Mouse (Mus musculus) thymus, adult 2 months (tissue): Measurements from ENCODE around the gene Map3k7. TPM values are rescaled to one million over a fixed set of nuclear protein-coding genes. Genes with fewer than 3 reads are reported as not detected.

Source experiments
- DNase-seq: peaks from one replicate; pipeline ENCODE4 v3.0.0; 2021
- H3K27ac ChIP-seq: fragments of 200-500 bp; 2 replicates; pipeline ENCODE4 v1.5.1; 2012; ENCODE audit warnings: low read length, control low read depth; ENCODE audit not compliant: control insufficient read depth, insufficient read depth
- H3K27me3 ChIP-seq: fragments of 200-500 bp; 2 replicates; pipeline ENCODE4 v1.6.1; 2012; ENCODE audit warnings: mild to moderate bottlenecking, low read length, moderate library complexity, mixed read lengths; ENCODE audit not compliant: control insufficient read depth, insufficient read depth
- H3K36me3 ChIP-seq: fragments of 200-500 bp; 2 replicates; pipeline ENCODE4 v1.6.1; 2012; ENCODE audit warnings: mild to moderate bottlenecking, low read length, moderate library complexity; ENCODE audit not compliant: control insufficient read depth, insufficient read depth
- H3K4me1 ChIP-seq: fragments of 200-500 bp; replicated peaks from 2 replicates; pipeline ENCODE4 v1.6.1; 2012; ENCODE audit warnings: low read length; ENCODE audit not compliant: control insufficient read depth, insufficient read depth
- H3K4me3 ChIP-seq: fragments of 200-500 bp; 2 replicates; pipeline ENCODE4 v1.5.1; 2012; ENCODE audit warnings: mild to moderate bottlenecking, low read length, control low read depth, moderate library complexity; ENCODE audit not compliant: control insufficient read depth, insufficient read depth
- CTCF ChIP-seq: fragments of 200-500 bp; IDR thresholded peaks from 2 replicates; pipeline ENCODE4 v1.5.1; 2012; ENCODE audit warnings: mild to moderate bottlenecking, control low read depth, low read length, moderate library complexity, borderline replicate concordance; ENCODE audit not compliant: control insufficient read depth, poor library complexity, insufficient read depth; ENCODE audit errors: extremely low read depth
- POLR2A ChIP-seq: fragments of 200-500 bp; IDR thresholded peaks from 2 replicates; pipeline ENCODE4 v1.6.1; 2012; ENCODE audit warnings: mild to moderate bottlenecking, low read length, control low read depth, moderate library complexity; ENCODE audit not compliant: control insufficient read depth, poor library complexity, insufficient read depth; ENCODE audit errors: extremely low read depth
- WGBS: fragments of 180-500 bp; shearing (Covaris S2); methylation state at CpG from one replicate; pipeline ENCODE4 v1.1.7; 2018; 5-methylcytosine and 5-hydroxymethylcytosine counted together
- polyA plus RNA-seq: library from polyadenylated mRNA; depleted of rRNA; stranded (reverse); fragments of >200 nt; gene quantifications from 2 replicates; pipeline ENCODE4 v1.2.3, GENCODE M21; 2012

Gene Map3k7
- polyA plus RNA-seq, 1 experiment, result 74.5 TPM

DNA sequence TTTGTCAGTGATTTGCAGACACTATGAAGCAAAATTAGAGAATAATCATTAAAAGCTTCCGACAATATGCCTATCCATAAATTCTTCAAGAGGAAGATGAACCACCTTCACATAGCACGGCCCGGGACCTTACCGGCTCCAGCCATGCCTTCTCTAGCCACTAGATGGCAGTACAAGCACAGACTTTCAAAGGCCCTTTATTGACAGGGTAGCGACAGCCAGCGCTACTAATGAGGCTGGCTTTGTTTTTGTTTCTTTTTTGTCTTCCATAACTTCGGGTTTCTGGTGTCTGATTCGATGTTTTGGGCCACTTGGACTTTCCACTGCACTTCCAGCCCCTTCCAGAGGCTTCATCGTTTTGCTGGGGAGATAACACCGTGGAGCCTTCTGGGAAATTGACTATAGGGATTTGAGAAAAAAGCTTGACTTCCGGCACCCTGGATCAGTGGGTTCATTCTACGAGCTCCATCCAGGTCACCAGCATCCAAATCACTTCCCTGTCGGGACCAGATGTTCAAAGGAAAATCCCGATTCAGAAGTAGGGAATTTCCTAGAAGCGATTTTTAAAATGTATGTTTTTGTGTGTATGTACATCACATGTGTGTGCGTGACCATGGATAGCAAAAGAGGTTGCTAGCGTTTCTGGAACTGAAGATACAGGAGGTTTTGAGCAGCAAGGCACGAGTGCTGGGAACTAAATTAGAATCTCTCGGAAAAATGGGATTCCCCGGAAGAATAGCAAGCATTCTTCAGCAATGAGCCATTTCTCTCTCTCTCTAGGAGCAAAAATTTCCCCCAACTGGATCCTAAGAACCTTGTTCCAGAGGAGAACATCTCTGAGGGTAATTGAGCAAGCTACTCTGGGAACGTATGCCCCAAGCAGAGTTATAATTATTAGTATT is 91.5 kb downstream of the Map3k7 start:
- DNase-seq, result peak; percentile 83
- 21% methylated on average over 21 of the region's 21 CpGs for WGBS
- TF ChIP-seq CTCF (peak; percentile 38; the same call in 1 of the 2 replicates), POLR2A (no peak)

DNA sequence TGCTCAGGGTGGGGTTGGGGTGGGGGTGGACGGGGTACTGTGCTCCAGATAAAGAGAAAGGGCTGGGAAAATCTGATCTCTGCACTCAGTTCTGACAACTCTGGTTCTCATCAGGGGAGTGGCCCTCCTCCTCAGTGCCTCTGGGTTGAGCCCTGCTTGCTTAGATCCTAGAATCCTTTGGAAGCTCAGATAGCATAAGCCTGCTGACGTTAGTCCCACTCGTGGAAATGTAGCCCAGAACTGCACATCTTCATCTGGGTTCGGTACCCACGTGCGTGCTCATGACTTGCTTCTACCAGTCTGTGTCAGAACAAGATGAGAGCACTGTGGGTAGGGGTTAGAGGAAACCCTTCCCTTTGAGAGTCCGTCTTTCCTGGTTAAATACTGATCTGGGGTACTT is 92.5 kb downstream of the Map3k7 start:
- WGBS, result 92% methylated on average over 7 of the region's 7 CpGs
- H3K27me3 ChIP-seq, result no peaks in the 10 kb centered on the region
- no peaks in the 10 kb centered on the region for H3K36me3 ChIP-seq
- 0 out of 2 replicates have a peak, but pooled peaks cover 2% of the 10 kb centered on the region for H3K4me1 ChIP-seq
- no peak overlapping the region for H3K27ac ChIP-seq
- H3K4me3 ChIP-seq, result no peak overlapping the region
- no peak for TF ChIP-seq CTCF
- TF ChIP-seq POLR2A, result no peak
- DNase-seq, result no peak

More for the DNA sequence above, 91.5 kb downstream of the Map3k7 start:
- Histone ChIP-seq H3K4me1 (peaks cover 8% of the 10 kb centered on the region), H3K27ac (no peak overlapping the region), H3K36me3 (no peaks in the 10 kb centered on the region), H3K4me3 (peak overlapping the region; percentile 50), H3K27me3 (no peaks in the 10 kb centered on the region)

DNA sequence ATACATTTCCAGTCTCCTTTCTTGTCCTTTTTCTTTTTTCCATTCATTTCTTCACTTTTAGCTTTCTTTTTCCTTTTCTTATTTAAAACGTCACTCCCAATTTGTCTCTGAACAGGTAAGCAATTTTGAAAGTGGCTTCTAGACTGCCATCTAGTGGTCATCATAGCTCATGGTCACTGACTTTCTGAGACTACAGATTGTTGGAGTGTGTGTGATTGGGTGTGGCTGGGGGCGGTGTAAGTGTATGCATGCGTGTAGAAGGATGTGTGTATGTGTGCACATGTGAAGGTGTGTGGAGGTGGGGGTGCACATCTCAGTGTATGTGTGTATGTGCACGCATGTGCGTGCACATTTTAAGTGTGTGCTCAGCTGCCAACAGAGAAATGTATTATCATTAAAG is 93.2 kb downstream of the Map3k7 start:
- Histone ChIP-seq H3K27me3 (no peaks in the 10 kb centered on the region), H3K4me3 (no peak overlapping the region), H3K36me3 (no peaks in the 10 kb centered on the region), H3K4me1 (no peaks in the 10 kb centered on the region), H3K27ac (no peak overlapping the region)
- TF ChIP-seq CTCF (no peak), POLR2A (no peak)
- DNase-seq, result peak; percentile 45
- 42% methylated on average over 5 of the region's 5 CpGs for WGBS

DNA sequence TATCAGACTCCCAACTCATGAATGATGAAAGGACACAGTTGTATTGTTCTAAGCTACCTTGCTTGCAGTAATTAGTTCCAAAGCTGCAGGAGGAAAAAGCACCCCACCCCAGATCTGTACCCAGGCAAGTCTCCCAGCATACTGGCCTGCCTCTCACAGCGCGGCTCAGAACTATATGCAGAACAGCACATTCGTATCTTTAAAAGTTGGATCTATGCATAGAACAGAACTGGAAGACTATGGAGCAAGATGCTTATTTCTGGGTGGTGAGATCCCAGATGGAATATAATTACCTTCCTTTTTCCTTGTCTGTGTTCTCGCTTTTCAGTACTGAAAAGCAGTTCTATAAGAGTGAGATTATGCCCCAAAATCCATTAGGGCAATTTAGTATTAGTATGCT is 96.8 kb downstream of the Map3k7 start:
- H3K27me3 ChIP-seq, result no peaks in the 10 kb centered on the region
- TF ChIP-seq CTCF (no peak), POLR2A (no peak)
- no peak for DNase-seq
- H3K36me3 ChIP-seq, result no peaks in the 10 kb centered on the region
- 98% methylated on average over 4 of the region's 4 CpGs for WGBS
- H3K27ac ChIP-seq, result no peak overlapping the region
- no peak overlapping the region for H3K4me3 ChIP-seq
- no peaks in the 10 kb centered on the region for H3K4me1 ChIP-seq

DNA sequence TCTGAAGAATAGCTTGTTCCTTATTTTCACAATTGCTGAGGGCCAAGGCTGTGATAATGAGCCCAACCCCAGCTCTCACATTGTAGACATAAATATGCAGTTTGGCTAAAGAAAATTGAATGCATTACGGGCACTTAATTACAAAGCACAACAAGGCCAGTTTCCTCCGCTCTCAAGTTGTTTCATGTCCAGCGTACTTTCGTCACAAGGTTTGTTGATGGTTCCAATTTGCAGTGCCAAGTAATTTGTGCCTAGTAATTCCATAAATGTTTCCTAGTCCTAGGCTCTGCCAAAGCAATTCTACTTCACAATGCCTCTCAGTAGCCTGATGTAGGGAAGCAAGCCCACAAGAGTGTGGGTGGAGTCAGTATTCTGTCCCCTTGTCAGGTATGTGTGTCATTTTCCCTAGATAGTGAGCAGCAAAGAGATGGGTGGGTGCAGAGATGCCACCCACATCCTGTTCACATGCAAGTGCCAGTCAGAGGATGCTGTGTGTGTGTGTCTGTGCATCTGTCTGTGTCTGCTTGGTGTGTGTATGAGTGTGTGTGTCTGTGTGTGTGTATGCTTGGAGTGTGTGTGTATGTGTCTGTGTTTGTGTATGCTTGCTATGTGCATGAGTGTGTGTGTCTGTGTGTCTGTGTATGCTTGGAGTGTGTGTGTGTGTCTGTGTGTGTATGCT is 98.6 kb downstream of the Map3k7 start:
- Histone ChIP-seq H3K27me3 (no peaks in the 10 kb centered on the region), H3K36me3 (no peaks in the 10 kb centered on the region), H3K4me3 (no peak overlapping the region), H3K27ac (no peak overlapping the region), H3K4me1 (no peaks in the 10 kb centered on the region)
- WGBS, result 97% methylated on average over 4 of the region's 4 CpGs
- no peak for DNase-seq
- TF ChIP-seq CTCF (no peak), POLR2A (no peak)

DNA sequence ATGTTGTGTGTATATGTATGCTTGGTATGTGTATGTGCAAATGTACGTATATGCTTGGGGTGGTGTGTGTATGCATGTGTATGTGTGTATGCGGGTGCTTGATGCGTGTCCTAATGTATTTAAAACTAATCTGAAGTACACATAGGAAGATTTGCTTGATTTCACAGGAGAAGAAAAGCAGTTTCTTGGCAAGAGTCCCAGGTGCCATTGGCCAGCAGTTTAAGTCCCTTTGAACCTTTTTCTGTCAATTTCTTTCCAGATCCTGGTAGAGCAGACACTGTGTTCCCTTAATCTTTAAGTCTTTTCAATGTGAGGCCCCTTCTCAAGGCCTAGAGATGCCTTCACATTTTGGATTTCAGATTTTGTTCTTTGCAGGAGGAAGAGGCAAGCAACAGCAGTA is 99.4 kb downstream of the Map3k7 start:
- no peaks in the 10 kb centered on the region for H3K36me3 ChIP-seq
- DNase-seq, result no peak
- H3K4me3 ChIP-seq, result no peak overlapping the region
- H3K27me3 ChIP-seq, result no peaks in the 10 kb centered on the region
- no peaks in the 10 kb centered on the region for H3K4me1 ChIP-seq
- TF ChIP-seq CTCF, result no peak
- no peak for TF ChIP-seq POLR2A
- H3K27ac ChIP-seq, result no peak overlapping the region
- WGBS, result 93% methylated on average over 3 of the region's 3 CpGs
